Mouse (Mus musculus): ENCODE data around the gene Cdon. TPM values are rescaled to one million over a fixed set of nuclear protein-coding genes. Genes with fewer than 3 reads are reported as not detected.
"Not testable (repeated sequence)": the region's sequence is repeated elsewhere in the genome, so short reads cannot be mapped to it uniquely, and the experiment has no call there.

Cdon gene
- total RNA-seq (2022) = 10 to 100 TPM; 12.6 to 13.9 (median 13.9) TPM

DNA sequence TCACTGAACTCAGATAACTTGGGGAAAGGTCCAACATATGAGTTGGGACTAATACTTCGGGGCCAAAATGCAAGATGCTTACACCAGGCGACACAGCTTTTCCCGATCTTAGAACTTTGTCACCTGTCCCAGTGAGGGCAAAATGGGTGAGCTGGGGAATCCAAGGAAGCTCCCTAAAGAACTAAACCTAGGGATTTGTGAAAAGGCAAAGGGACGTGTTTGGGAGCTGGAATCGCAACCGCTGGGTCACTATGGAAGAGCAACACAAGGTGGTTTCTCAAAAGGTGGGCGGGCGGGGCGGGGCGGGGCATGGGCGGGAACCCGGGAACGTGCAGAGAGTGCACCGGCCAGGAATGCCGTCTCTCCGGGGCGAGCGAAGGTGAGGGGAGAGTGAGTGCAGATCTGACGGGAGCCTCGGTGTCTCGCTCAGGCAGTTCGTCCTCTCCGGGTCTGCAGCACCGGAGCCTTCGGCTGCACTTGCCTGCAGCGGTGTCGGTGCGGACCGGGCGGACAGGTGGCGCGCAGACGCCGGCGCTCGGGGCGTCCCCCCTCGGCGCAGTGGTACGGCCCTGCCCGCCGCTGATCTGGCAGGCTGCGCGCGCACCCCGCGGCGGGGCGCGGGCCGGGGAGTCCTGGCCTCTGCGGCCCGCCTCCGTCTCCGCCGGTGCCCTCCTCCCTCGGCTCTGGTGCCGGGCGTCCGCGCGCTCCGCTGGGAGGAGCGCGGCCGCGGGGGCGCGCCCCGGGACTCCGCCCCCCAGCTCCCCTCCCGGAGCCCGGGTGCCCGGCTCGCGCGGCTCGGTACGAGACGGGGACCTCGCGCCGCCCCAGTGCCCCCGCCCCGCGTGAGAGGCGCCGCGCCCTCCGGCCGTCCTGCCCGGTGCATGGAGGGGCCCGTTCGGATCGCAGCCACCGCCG is at the start of gene Cdon:
Gene Cdon, plus strand, starts transcription at position 324 of the 915 bp plus-strand sequence.
- peak; percentile 60 to 74 for DNase-seq (ENCODE audit: low spot score in 2 of 2)

- DNase-seq (ENCODE audit: low spot score in 2 of 2) = no peak
Observed at GRCm38 (mm10) chr9:35372324-35373101, 48.4 kb upstream of the Cdon start.

DNA sequence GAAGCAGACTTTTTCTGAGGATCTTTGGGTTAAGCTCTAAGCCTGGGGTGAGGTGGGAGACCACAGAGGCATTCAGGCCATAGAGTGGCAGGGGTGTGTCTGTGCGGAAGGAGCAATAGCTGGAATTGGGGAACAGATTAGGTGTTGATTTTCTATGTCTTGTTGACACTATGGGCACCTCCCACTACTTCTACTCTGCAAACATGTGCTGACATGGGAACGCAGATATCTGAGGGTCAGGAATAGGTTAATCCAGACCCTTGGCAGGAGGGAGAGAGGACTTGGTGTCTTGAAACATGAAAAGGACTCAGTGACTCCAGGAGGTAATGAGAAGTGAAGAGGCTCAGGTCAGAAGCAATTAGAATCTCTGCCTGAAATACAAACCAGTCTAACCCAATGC is 43.0 kb upstream of the Cdon start:
- DNase-seq (ENCODE audit: low spot score in 2 of 2) = no peak

GRCm38 (mm10) chr9:35378991-35379390 is 41.9 kb upstream of the Cdon start:
- DNase-seq (ENCODE audit: low spot score in 2 of 2) = no peak

DNA sequence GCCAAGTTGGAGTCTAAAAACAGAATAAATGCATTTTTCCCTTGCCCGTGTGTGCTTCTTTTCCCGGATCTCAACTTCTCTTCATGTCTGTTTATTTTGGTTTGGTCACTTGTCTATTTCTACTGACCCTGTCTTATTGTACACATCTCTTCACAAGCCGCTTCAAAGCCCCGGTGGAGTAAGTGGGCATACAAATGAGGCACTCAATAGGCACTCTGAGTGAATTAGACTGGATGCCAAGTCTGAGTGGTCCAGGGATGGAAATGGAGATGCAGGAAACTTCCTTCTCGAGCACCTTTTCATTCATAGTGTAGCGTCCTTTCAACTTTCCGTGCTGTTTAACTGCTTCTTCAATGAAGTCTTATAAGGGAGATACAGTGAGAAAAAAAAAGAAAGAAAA is 21.0 kb upstream of the Cdon start:
- no peak for DNase-seq (ENCODE audit: low spot score in 2 of 2)

- no peak for DNase-seq (ENCODE audit: low spot score in 2 of 2)
Observed at GRCm38 (mm10) chr9:35400398-35400797, 20.5 kb upstream of the Cdon start.

- DNase-seq (ENCODE audit: low spot score in 2 of 2) = no peak
Observed at GRCm38 (mm10) chr9:35400831-35401230, 20.1 kb upstream of the Cdon start.

GRCm38 (mm10) chr9:35402584-35402991 is 18.3 kb upstream of the Cdon start:
- peak; percentile 49 to 75 for DNase-seq (ENCODE audit: low spot score in 2 of 2)

GRCm38 (mm10) chr9:35403490-35403889 is 17.4 kb upstream of the Cdon start:
- DNase-seq (ENCODE audit: low spot score in 2 of 2) = no peak

DNA sequence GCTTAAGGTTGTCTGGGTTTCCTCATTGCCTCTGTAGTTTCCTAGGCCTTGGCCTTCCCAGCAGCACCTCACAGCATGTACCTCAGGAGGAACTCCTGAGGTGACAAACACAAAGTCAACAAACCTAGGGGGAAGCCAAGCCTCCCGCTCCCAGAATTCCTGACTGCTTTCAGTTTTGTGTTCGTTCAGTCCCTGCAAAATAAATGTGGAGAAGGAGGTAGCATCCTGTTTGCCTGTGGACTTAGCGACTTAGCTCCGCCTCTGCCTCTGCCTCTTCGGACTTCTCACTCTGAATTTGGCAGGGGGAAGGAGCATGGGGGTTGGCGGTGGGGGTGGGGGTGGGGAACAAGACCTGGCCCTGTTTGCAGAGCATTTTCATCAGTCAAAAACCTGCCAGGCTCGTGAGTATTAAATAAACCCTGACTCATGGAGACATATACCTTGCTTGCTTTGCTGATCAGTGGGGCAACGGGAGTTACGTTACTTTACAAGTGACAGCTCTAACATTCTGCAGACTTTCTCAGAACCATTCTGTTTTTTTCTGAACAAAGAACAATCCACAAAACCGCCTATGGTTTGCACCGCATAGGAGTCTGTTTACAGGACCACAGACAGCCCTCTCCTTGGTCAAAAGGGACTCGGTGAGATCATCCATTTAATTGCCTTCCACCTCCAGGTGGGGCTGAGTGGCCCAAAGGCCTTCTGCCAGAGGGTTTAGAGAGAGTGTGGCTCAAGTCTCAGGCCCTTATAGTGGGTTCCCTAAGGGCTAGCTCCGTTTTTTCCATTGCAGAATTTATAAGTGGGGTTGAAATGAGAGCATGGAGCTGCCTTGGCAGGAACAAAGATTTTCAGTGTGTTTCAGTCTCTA is 15.7 kb upstream of the Cdon start:
- DNase-seq (ENCODE audit: low spot score in 2 of 2) = no peak

DNA sequence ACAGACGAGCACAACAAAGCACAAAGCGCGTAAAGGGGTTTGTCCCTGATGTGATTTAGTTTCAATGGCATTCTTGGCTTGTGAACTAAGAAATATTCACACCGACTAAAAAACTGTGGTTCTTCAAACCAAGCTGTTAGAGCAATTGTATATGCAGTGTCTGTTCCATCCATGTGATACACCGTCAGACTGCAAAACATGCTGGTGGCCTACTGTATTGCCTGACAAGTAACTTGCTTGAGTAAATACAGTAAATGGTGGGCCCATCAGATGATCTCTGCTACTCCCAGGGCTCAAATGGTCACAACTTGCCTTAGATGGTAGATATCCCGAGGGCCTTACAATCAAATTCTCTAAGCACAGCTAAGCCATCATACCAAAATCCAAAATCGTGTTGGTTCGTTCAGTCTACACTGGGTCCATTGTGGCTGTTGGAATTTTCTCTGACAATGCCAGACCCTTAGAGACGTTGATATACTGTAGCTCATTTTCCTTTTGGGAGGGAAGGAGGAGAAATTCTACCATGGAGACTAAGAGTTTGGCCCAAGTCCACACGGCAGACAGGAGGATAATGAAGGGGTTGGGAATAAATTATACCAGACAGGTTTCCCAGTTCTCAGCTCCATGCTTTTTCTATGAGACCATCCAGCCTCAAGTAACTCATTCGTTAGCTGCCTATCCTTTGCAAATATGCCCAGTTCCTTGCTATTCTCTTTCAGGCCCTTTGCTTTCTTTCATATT is 9.5 kb upstream of the Cdon start:
- DNase-seq (ENCODE audit: low spot score in 2 of 2) = no peak

GRCm38 (mm10) chr9:35411975-35412374 is 9.0 kb upstream of the Cdon start:
- DNase-seq (ENCODE audit: low spot score in 2 of 2) = no peak

DNA sequence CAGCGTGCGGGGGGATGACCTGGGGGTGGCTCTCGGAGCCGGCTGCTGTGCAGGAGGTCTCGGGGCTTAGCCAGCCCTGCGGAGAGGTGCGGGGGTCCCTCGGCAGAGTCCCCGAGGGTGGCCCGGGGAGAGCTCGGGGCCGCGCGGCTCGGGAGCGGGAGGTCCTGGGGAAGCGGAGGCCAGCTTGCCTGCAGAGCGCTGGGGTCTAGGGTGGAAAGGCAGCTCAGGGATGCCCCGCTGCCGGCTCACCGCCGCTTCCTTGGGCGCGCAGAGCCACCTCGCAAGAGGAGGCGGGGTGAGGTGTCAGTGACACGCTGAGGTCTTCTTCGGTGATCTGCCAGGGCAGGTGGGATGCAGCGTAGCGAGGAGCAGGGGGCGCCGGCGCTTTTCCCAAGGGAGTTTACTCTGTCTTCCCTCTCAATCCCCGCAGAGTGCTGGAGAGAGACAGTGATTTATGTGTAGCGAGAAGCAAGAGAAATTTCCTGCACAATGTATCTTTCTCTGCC is 855 bp downstream of the Cdon start:
- DNase-seq (ENCODE audit: low spot score in 2 of 2) = peak in 1 of 2 experiments; percentile 20

DNA sequence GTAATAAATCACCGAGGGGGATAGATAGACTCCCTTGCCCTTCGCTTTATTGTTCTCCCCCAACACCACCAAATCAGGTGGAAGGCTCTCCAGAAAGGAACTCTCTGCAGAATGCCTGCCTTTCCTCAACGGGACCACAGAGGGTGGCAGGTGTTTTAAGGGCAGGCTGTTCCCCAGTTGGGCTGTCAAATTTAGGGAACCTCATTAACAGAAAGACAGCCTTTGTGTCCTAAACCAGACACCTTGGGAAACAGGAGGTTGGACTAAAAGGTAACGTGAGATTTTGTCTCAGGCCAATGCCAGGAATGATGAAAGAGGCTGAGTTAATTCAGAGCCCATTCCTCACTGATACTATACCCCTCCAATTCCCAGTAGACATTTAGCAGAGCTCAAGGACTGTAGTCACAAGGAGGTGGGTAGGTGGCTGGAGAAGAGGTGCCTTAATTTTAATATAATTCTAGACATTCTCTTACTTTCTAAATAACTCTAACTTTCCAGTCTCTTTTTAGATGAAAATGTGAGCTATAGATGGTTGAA is 1.5 kb downstream of the Cdon start:
- DNase-seq (ENCODE audit: low spot score in 2 of 2) = no peak

GRCm38 (mm10) chr9:35423265-35423664 is 2.3 kb downstream of the Cdon start:
- no peak for DNase-seq (ENCODE audit: low spot score in 2 of 2)

DNA sequence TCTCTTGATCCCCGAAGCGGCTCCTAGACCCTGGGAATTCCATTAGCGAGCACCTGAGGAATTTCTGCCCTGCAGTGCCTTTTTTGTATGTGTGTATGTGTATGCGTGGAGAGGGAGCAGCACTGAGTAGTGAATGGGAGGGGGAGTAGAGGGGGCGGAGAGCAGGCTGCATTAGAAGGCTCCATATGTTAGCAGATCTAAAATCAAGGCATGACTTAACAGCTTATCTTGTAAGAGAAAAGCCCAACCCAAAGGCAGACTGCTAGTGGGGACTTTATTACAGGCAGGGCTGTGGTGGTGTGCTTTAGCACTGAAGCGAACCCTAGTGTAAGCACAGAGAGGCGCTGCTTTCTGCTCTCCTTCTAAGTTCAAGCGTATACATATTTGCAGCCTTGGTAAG is 3.7 kb downstream of the Cdon start:
- DNase-seq (ENCODE audit: low spot score in 2 of 2) = peak; percentile 69 to 77

DNA sequence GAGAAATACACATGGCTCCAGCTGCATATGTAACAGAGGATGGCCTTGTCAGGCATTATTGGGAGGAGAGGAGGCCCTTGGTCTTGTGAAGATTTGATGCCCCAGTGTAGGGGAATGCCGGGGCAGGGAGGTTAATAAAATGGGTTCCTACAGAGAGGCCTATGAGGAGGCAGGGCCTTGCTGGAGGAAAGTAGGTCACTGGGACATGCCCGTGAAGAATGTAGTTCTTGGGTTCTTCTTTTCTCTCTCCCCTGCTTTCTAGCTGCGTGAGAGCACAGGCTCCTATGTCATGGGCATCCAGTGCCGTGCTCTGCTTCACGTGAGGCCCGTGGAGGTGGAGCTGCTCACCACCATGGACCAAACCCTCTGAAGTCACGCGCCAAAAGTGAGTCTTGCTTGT is 9.5 kb downstream of the Cdon start:
- DNase-seq (ENCODE audit: low spot score in 2 of 2) = no peak

- no peak for DNase-seq (ENCODE audit: low spot score in 2 of 2)
Observed at GRCm38 (mm10) chr9:35431396-35431795, 10.5 kb downstream of the Cdon start.

- DNase-seq (ENCODE audit: low spot score in 2 of 2) = not testable (repeated sequence)
Observed at GRCm38 (mm10) chr9:35432717-35433297, 11.9 kb downstream of the Cdon start.

GRCm38 (mm10) chr9:35434340-35434739 is 13.4 kb downstream of the Cdon start:
- DNase-seq (ENCODE audit: low spot score in 2 of 2) = no peak

Data from layer of hippocampus, adult 8-10 months (tissue).